Mouse (Mus musculus) hindbrain, embryonic 13.5 days (tissue): ENCODE results near the gene Mtif2. TPM values are rescaled to one million over a fixed set of nuclear protein-coding genes. Genes with fewer than 3 reads are reported as not detected.

ENCODE experiments used
- ATAC-seq: fragments of 200-750 bp; cut with Nextera tagmentation; 2 replicates; pipeline ENCODE4 v1.8.0; 2017; ENCODE audit warnings: moderate TSS enrichment; ENCODE audit not compliant: low FRiP score
- H3K27ac ChIP-seq: fragments of 300-500 bp; sonication (generic); 2 replicates; pipeline ENCODE4 v1.5.1; 2015; ENCODE audit warnings: inconsistent platforms, mild to moderate bottlenecking, moderate library complexity
- H3K27me3 ChIP-seq: fragments of 300-500 bp; sonication (generic); 2 replicates; pipeline ENCODE4 v1.6.1; 2015; ENCODE audit warnings: mild to moderate bottlenecking, inconsistent platforms
- H3K36me3 ChIP-seq: fragments of 300-500 bp; sonication (generic); 2 replicates; pipeline ENCODE4 v1.6.1; 2015; ENCODE audit warnings: mild to moderate bottlenecking, inconsistent platforms
- H3K4me1 ChIP-seq: fragments of 300-500 bp; sonication (generic); replicated peaks from 2 replicates; pipeline ENCODE4 v1.6.1; 2015; ENCODE audit warnings: inconsistent platforms
- H3K4me2 ChIP-seq: fragments of 300-500 bp; sonication (generic); 2 replicates; pipeline ENCODE4 v1.6.1; 2015; ENCODE audit warnings: inconsistent platforms, mild to moderate bottlenecking, moderate library complexity
- H3K4me3 ChIP-seq: fragments of 300-500 bp; sonication (generic); 2 replicates; pipeline ENCODE4 v1.5.1; 2015; ENCODE audit warnings: mild to moderate bottlenecking, inconsistent platforms
- H3K9ac ChIP-seq: fragments of 300-500 bp; sonication (generic); 2 replicates; pipeline ENCODE4 v1.6.1; 2015; ENCODE audit warnings: mild to moderate bottlenecking, inconsistent platforms
- H3K9me3 ChIP-seq: fragments of 300-500 bp; sonication (generic); 2 replicates; pipeline ENCODE4 v1.6.1; 2016; ENCODE audit warnings: inconsistent platforms
- WGBS: fragments of 180-500 bp; shearing (Covaris S2); methylation state at CpG from one replicate; pipeline ENCODE4 v1.1.7; 2015; 5-methylcytosine and 5-hydroxymethylcytosine counted together
- polyA plus RNA-seq: library from polyadenylated mRNA; unstranded; fragments of >200 nt; fragmentation: Nextera tagmentation; extraction: Ambion mirVana; gene quantifications from 2 replicates; pipeline ENCODE4 v1.2.1, GENCODE M21; 2015

The Mtif2 gene
- 54.5 and 59.4 TPM in 2 replicates for polyA plus RNA-seq

DNA sequence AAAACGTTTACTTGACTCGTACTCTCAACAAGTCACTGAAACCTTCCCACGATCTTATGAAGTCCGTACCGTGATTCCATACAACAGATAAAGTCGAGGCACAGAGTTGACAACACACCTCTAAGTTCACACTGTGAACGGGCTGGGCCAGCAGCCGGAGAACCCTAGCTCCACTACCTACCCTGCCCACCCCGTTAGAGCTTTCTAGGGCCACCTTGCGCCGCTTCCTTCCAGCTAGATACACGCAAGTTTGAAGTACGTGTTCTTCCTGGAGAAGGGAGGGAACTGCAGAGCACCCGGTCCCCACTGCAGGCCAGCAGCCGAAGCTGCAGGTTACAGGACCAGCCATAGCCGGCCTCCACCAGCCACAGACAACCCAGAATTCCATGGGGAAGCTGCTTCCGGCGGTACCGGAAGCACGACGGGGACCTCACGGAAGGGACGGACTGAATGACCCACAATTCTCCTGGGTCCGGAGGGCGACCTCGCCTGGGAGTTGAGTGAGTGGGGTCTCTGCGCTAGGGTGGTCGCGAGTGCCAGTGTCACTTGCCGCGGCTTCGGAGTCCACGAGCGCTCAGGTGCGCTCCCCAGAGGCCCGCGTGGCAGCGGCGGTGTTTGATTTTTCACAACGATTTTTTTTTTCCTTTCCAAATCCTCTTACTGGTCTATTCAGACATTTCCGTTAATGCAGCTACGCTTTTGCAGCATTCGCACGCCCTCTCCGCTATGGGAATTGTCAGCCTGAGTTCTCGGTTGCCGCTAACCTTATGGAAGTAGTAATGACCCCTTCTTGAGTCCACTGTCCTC, at the start of gene Mtif2:
Gene Mtif2, plus strand, starts transcription at position 421 of the 807 bp plus-strand sequence.
- H3K27me3 ChIP-seq: no peaks in the 10 kb centered on the region
- H3K27ac ChIP-seq: peak within 1 kb of the TSS; percentile 92
- H3K36me3 ChIP-seq: peaks cover 14% of the 10 kb centered on the region
- H3K4me3 ChIP-seq: peak within 1 kb of the TSS; percentile 70
- peak within 1 kb of the TSS; percentile 85 for H3K9ac ChIP-seq
- H3K4me2 ChIP-seq: peak within 1 kb of the TSS; percentile 73
- no peaks in the 10 kb centered on the region for H3K9me3 ChIP-seq
- H3K4me1 ChIP-seq: peaks cover 15% of the 10 kb centered on the region
- ATAC-seq: peak; percentile 97
- WGBS: 3% methylated on average over 47 of the region's 47 CpGs

DNA sequence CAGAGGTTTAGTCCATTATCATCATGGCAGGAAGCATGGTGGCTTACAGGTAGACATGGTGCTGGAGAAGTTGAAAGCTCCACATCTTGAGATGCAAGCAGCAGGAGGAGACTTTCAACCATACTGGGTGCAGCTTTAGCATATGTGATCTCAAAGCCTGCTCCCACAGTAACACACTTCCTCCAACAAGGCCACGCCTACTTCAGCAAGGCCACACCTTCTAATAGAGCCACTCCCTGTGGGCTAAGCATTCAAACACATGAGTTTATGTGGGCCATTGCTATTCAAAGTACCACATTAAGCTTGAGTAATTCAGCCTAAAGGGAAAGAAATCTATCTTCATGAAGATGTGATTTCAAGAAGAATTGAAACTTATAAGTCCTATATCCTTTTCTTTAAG, 33.1 kb upstream of the Mtif2 start:
- WGBS: 97% methylated on average over 1 of the region's 1 CpGs
- Histone ChIP-seq H3K27ac (no peak overlapping the region), H3K9ac (no peak overlapping the region), H3K9me3 (no peaks in the 10 kb centered on the region), H3K27me3 (no peaks in the 10 kb centered on the region), H3K4me3 (no peak overlapping the region), H3K4me2 (no peak overlapping the region), H3K36me3 (peaks cover 53% of the 10 kb centered on the region), H3K4me1 (no peaks in the 10 kb centered on the region)
- ATAC-seq: no peak

DNA sequence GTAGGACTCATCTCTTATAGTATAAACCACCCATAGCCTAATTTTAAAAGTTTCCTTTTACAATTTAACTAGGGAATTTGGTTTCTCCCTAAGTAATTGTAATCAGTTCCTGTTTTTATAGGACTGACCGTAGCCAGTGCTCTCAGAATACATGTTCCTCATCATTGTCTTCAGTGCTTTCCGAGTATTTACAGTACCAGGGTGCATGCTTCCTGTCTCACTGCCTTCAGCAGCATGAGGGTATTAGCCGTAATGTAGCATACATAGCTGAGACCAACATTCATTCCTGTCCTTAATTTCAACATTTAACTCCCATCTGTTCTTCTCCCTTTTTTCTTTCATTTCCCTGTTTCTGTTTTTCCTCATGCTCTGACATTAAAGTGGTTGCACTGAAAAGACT, 29.2 kb upstream of the Mtif2 start:
- Histone ChIP-seq H3K36me3 (peaks cover 48% of the 10 kb centered on the region), H3K4me3 (no peak overlapping the region), H3K27ac (no peak overlapping the region), H3K27me3 (no peaks in the 10 kb centered on the region), H3K9ac (no peak overlapping the region), H3K9me3 (no peaks in the 10 kb centered on the region), H3K4me1 (no peaks in the 10 kb centered on the region), H3K4me2 (no peak overlapping the region)
- 92% methylated on average over 3 of the region's 3 CpGs for WGBS
- no peak for ATAC-seq

DNA sequence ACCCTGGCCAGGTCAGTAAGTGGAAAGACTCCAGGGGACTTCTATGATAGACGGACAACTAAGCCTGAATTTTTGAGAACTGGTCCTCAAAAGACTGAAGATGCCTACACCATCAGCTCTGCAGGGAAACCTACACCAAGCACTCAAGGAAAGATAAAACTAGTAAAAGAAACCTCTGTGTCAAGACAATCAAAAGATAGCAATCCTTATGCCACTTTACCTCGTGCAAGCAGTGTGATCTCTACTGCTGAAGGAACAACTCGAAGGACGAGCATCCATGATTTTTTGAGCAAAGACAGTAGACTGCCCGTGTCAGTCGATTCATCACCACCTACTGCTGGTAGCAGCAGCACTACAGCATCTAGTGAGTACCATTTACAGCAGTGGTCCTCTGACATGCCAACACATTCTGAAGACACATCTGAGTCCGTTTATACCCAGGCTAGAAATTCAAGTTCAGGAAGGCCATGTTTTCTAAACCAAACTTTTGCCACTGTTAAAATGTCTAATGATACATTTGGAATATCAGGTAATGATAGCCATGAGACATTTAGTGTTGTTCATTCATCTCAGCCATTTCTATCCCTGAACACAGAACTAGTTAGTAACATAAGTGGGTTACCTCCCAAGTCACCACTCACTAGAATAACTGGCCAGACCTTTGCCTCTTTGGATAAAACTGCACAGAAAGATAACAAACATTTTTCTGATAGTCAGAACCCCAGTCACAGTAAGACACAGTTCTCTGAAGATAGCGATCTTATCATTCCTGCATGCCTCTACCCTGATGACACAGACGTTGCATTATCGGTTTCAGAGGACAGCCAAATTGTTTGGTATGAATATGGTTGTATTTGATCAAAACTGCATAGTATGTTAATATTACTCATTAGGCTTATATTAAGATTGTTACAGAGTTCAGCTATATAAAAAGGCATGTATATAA, 22.0 kb upstream of the Mtif2 start:
- Histone ChIP-seq H3K4me3 (no peak overlapping the region), H3K4me1 (no peaks in the 10 kb centered on the region), H3K4me2 (no peak overlapping the region), H3K27ac (no peak overlapping the region), H3K36me3 (peaks cover 41% of the 10 kb centered on the region), H3K9ac (no peak overlapping the region), H3K27me3 (no peaks in the 10 kb centered on the region), H3K9me3 (no peaks in the 10 kb centered on the region)
- no peak for ATAC-seq
- 94% methylated on average over 10 of the region's 10 CpGs for WGBS

DNA sequence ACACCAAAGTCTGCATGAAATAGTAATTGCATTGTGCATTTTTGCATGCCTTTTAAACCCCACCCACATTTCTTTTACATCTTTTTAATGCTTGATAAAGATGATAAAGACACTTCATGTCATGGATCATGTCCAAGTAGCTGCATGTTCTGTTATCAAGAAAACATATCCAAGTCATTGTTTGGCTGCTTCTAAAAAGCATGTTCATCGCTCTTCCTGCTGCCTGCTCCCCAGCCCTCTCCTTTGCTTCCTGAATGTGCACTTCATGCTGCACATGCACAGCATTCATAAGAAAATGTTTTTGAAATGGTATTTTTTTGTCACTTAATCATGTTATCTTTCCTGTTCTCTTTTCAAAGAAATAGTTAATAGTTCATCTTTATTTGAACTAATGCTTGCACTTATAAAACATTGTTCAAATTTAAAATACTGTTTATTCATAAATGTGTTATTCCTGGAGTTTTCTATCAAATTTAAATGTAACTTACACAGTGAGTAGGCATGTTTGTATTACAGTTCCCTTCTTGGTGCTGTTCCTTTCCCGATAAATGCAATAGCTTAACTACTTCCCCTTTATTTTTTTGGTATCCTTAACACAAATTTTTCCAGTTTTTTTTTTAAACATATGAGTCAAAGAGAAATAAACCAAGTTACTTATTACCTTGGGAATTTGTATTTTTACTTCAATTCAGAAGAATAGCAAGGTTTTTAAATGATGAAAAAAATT, 21.1 kb upstream of the Mtif2 start:
- ATAC-seq: no peak
- Histone ChIP-seq H3K27ac (no peak overlapping the region), H3K4me1 (no peaks in the 10 kb centered on the region), H3K4me2 (no peak overlapping the region), H3K9ac (no peak overlapping the region), H3K4me3 (no peak overlapping the region), H3K9me3 (no peaks in the 10 kb centered on the region), H3K27me3 (no peaks in the 10 kb centered on the region), H3K36me3 (peaks cover 40% of the 10 kb centered on the region)
- 92% methylated on average over 2 of the region's 2 CpGs for WGBS

DNA sequence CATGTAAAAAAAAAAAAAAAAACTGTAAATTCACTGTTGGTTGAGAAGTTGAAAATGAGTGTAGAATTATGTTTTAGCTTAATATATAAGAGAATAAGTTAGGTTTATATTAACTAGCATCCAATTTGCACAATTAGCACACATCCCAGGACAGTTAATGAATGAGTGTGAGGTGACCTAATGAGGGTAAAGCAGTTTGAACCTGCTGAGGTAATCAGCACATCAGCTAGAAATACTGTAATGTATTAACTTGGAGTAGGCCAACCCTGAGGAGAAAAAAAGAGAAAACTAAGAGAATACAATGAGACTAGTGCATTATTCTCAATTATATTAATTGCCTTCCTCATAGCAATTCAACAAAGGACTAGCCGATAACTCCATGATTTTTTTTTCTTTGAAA, 16.8 kb upstream of the Mtif2 start:
- Histone ChIP-seq H3K9ac (no peak overlapping the region), H3K4me1 (peaks cover 8% of the 10 kb centered on the region; the same call in 1 of the 2 replicates), H3K36me3 (peaks cover 26% of the 10 kb centered on the region), H3K27me3 (no peaks in the 10 kb centered on the region), H3K9me3 (no peaks in the 10 kb centered on the region), H3K4me2 (no peak overlapping the region), H3K4me3 (no peak overlapping the region), H3K27ac (no peak overlapping the region)
- WGBS: 94% methylated on average over 1 of the region's 1 CpGs
- ATAC-seq: no peak

DNA sequence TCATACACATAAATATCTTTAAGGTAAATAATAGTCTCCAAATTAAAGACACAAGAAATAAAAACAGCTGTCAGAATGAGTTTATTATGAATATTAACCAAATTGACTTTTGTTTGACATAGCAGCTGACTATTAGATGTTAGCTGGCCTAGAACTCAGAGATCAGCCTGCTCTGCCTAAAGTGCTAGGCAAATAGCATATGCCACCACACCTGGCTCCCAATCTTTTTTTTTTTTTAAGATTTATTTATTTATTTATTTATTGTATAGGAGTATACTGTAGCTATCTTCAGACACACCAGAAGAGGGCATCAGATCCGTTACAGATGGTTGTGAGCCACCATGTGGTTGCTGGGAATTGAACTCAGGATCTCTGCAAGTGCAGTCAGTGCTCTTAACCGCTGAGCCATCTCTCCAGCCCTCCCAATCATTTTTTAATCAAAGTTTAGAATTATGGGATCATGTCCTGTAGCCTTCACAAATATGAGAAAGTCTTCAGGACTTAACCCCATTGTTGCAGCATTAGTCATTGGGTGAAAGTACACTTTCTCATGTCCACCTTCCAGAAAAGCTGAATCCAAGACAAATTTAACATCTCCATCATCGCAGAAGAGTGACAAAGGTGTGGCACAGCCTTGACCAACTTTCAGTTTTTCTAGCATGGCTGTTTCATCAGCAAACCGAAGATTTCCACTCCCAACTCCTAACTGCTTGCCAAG, 13.2 kb upstream of the Mtif2 start:
- H3K27me3 ChIP-seq: no peaks in the 10 kb centered on the region
- H3K9me3 ChIP-seq: no peaks in the 10 kb centered on the region
- no peak overlapping the region for H3K4me3 ChIP-seq
- ATAC-seq: no peak
- H3K4me2 ChIP-seq: no peak overlapping the region
- 93% methylated on average over 4 of the region's 4 CpGs for WGBS
- no peak overlapping the region for H3K9ac ChIP-seq
- peaks cover 12% of the 10 kb centered on the region; the same call in 1 of the 2 replicates for H3K4me1 ChIP-seq
- peaks cover 12% of the 10 kb centered on the region for H3K36me3 ChIP-seq
- H3K27ac ChIP-seq: no peak overlapping the region

DNA sequence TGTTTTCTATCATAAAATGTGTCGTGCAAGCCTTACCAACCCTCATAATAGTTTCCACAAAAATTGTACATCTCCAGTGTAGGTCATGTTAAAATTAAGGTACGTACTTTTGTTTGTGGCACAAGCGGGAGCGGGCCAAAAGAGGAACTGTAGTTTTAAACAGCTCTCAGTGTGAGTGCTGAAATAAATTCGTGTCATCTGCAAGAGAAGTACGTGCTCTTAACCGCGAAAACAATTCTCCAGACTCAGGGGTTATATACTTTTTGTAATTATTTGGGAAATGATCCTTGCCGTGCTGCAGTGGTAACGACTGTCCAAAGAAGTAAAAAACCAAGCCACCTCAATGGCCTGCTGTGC, 11.9 kb upstream of the Mtif2 start:
- 24% methylated on average over 10 of the region's 10 CpGs for WGBS
- Histone ChIP-seq H3K4me3 (peak overlapping the region; percentile 54), H3K27ac (peak overlapping the region; percentile 77; the same call in 1 of the 2 replicates), H3K9ac (peak overlapping the region; percentile 76), H3K4me2 (peak overlapping the region; percentile 66), H3K4me1 (peaks cover 12% of the 10 kb centered on the region; the same call in 1 of the 2 replicates), H3K9me3 (no peaks in the 10 kb centered on the region), H3K27me3 (no peaks in the 10 kb centered on the region), H3K36me3 (peaks cover 12% of the 10 kb centered on the region)
- peak; percentile 2; the same call in 1 of the 2 replicates for ATAC-seq

DNA sequence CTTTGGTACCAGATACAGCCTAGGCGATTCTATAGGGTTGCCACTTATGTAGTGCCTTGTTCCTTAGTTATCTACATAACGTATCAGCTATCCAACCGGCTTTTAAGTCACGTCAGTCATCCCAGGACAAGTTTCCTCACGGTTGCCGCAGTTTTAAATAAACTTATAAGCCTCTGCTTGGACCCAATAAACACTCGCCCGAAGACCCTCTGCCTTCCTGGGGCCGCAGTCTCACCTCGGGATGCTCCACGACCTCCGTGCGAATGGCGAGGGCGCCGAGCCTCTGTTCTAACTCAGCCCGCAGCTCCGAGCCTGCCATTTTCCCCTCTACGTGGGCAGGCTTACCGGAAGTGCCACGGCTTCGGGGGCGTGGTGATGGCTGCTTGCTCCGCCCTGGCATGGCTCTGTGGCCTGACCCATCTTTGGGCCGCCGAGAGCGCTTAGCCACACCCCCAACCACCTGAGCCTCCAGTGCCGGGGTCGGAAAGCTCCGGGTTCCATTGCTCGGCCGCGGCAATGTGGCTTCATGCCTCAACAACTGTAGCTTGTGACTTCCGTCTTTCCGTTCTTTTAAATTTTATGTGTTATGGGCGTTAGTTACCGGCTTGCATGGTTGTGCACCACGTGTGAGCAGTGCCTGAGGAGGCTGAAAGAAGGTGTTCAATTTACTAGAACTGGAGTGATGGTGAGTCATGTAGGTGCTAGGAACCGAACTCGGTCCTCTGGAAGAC, 11.4 kb upstream of the Mtif2 start, which contains the start of gene Prorsd1:
Gene Prorsd1, minus strand, starts transcription at position 352 of the 731 bp plus-strand sequence.
- Histone ChIP-seq H3K4me3 (peak within 1 kb of the TSS; percentile 54), H3K36me3 (peaks cover 10% of the 10 kb centered on the region), H3K9me3 (no peaks in the 10 kb centered on the region), H3K4me2 (peak within 1 kb of the TSS; percentile 66), H3K27ac (peak within 1 kb of the TSS; percentile 77), H3K27me3 (no peaks in the 10 kb centered on the region), H3K4me1 (peaks cover 12% of the 10 kb centered on the region; the same call in 1 of the 2 replicates), H3K9ac (peak within 1 kb of the TSS; percentile 76)
- peak; percentile 98 for ATAC-seq
- WGBS: 4% methylated on average over 40 of the region's 40 CpGs

DNA sequence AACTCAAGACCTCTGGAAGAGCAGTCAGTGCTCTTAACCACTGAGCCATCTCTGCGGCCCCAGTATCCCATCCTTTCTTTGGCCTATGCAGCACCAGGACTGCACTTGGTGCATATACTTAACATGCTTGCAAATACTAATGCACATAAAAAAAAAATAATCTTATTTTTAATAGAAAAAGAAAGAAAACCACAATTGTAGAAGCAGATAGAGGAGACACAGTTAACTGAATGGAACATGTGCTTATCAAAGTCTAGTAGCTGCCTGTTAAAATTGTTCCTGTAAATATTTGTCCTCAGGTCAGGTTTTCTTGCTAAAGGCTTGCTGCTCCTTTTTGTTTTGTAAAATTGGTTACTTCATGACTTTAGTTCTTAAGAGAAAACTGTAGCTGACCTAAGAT, 12.0 kb downstream of the Mtif2 start:
- Histone ChIP-seq H3K27ac (no peak overlapping the region), H3K4me1 (no peaks in the 10 kb centered on the region), H3K27me3 (no peaks in the 10 kb centered on the region), H3K9me3 (no peaks in the 10 kb centered on the region), H3K4me3 (no peak overlapping the region), H3K36me3 (peaks cover 77% of the 10 kb centered on the region), H3K4me2 (no peak overlapping the region), H3K9ac (no peak overlapping the region)
- no peak for ATAC-seq
- WGBS: 98% methylated on average over 1 of the region's 1 CpGs
